Mouse (Mus musculus) CD4-positive, CD25-positive, alpha-beta regulatory T cell, adult 2 months (primary cell): ENCODE data around the gene Prg2.

Experiments used
- DNase-seq: peaks from one replicate; pipeline ENCODE4 v3.0.0-alpha.2; 2012; ENCODE audit warnings: low read depth, low spot score

Gene Prg2

GRCm38 (mm10) chr2:84980188-84980587 lies at the start of gene Prg2:
Prg2 (plus strand) TSS chr2:84980461.
- DNase-seq: no peak

GRCm38 (mm10) chr2:84933992-84934648 lies 46.1 kb upstream of the Prg2 start:
- DNase-seq: no peak

- no peak for DNase-seq
Observed at GRCm38 (mm10) chr2:84934649-84935007, 45.6 kb upstream of the Prg2 start.

- DNase-seq: no peak
Observed at GRCm38 (mm10) chr2:84935065-84935464, 45.2 kb upstream of the Prg2 start.

- peak; percentile 64 for DNase-seq
Observed at GRCm38 (mm10) chr2:84936474-84937429, 43.5 kb upstream of the Prg2 start, which contains the start of gene Slc43a3. Slc43a3 (plus strand) TSS chr2:84936579.

- DNase-seq: peak; percentile 6
Observed at GRCm38 (mm10) chr2:84937491-84938150, 42.6 kb upstream of the Prg2 start.

GRCm38 (mm10) chr2:84938249-84938946 lies 41.9 kb upstream of the Prg2 start:
- DNase-seq: peak; percentile 33

GRCm38 (mm10) chr2:84939306-84939705 lies 41.0 kb upstream of the Prg2 start:
- no peak for DNase-seq

- no peak for DNase-seq
Observed at GRCm38 (mm10) chr2:84939711-84940110, 40.5 kb upstream of the Prg2 start.

- DNase-seq: no peak
Observed at GRCm38 (mm10) chr2:84941332-84941731, 38.9 kb upstream of the Prg2 start.

GRCm38 (mm10) chr2:84941795-84942194 lies 38.5 kb upstream of the Prg2 start:
- DNase-seq: no peak

- DNase-seq: no peak
Observed at GRCm38 (mm10) chr2:84947154-84947771, 33.0 kb upstream of the Prg2 start.

- no peak for DNase-seq
Observed at GRCm38 (mm10) chr2:84948252-84948651, 32.0 kb upstream of the Prg2 start.

GRCm38 (mm10) chr2:84948721-84949120 lies 31.5 kb upstream of the Prg2 start:
- DNase-seq: no peak

- DNase-seq: no peak
Observed at GRCm38 (mm10) chr2:84951027-84951426, 29.2 kb upstream of the Prg2 start.

- no peak for DNase-seq
Observed at GRCm38 (mm10) chr2:84952251-84952650, 28.0 kb upstream of the Prg2 start.

GRCm38 (mm10) chr2:84952693-84953092 lies 27.6 kb upstream of the Prg2 start:
- no peak for DNase-seq

GRCm38 (mm10) chr2:84955435-84955834 lies 24.8 kb upstream of the Prg2 start:
- no peak for DNase-seq

- peak; percentile 67 for DNase-seq
Observed at GRCm38 (mm10) chr2:84956274-84956673, 24.0 kb upstream of the Prg2 start.

- no peak for DNase-seq
Observed at GRCm38 (mm10) chr2:84958588-84959264, 21.5 kb upstream of the Prg2 start.

GRCm38 (mm10) chr2:84961300-84961699 lies 19.0 kb upstream of the Prg2 start:
- DNase-seq: no peak
